38 mouse cellular contexts compared by ENCODE assay signal in genomic region chr9:110963566-110964115, GRCm38 (mm10). TPM values are rescaled to one million over a fixed set of nuclear protein-coding genes. Genes with fewer than 3 reads are reported as not detected.
DNase-seq lines count a peak whose midpoint lies in the region; ATAC-seq and TF ChIP-seq lines count a peak whose summit lies in the region.
"Had no signal": no experiment of that assay in that cellular context is flagged by ENCODE, and none has a peak within 500 bp of the region (broad histone marks: within the 10 kb centered on the region; RNA-seq: fewer than 3 reads in every experiment).

No protein-coding gene starts in this region.

- no peak overlapping the region for H3K4me3 ChIP-seq in gastrocnemius, adult 2 months
- H3K4me3 ChIP-seq in midbrain, embryonic 11.5 days (ENCODE audit: low read depth, low read length): no peak overlapping the region
- H3K4me3 ChIP-seq in midbrain, embryonic 10.5 days: no peak overlapping the region
- H3K4me3 ChIP-seq: embryonic facial prominence, embryonic 10.5 days; embryonic facial prominence, embryonic 15.5 days; forebrain, embryonic 12.5 days; heart, embryonic 15.5 days; hindbrain, embryonic 12.5 days; intestine, embryonic 15.5 days; layer of hippocampus, adult 2 months; left cerebral cortex, adult 2 months; limb, embryonic 13.5 days; lung, embryonic 15.5 days; midbrain, embryonic 13.5 days; neural tube, embryonic 13.5 days; stomach, embryonic 15.5 days had no signal

- no peak for ATAC-seq in midbrain, embryonic 11.5 days (ENCODE audit: low FRiP score)
- ATAC-seq: activated CD4-positive, CD25-positive, alpha-beta regulatory T cell, adult 4 months; forebrain, postnatal 0 days; hindbrain, postnatal 0 days; intestine, embryonic 15.5 days; midbrain, embryonic 13.5 days had no signal

- no peak overlapping the region for H3K4me2 ChIP-seq in midbrain, embryonic 11.5 days
- H3K4me2 ChIP-seq: embryonic facial prominence, embryonic 15.5 days; forebrain, embryonic 12.5 days; heart, embryonic 15.5 days; hindbrain, embryonic 12.5 days; intestine, embryonic 15.5 days; limb, embryonic 13.5 days; liver, embryonic 11.5 days; lung, embryonic 15.5 days; midbrain, embryonic 13.5 days; neural tube, embryonic 13.5 days; stomach, embryonic 15.5 days had no signal

- no peaks in the 10 kb centered on the region for H3K4me1 ChIP-seq in midbrain, embryonic 11.5 days (ENCODE audit: control insufficient read depth, insufficient read depth, low read length)
- no peaks in the 10 kb centered on the region for H3K4me1 ChIP-seq in midbrain, embryonic 10.5 days
- H3K4me1 ChIP-seq: embryonic facial prominence, embryonic 10.5 days; embryonic facial prominence, embryonic 15.5 days; forebrain, embryonic 12.5 days; hindbrain, embryonic 12.5 days; intestine, embryonic 15.5 days; limb, embryonic 13.5 days; lung, embryonic 15.5 days; midbrain, embryonic 13.5 days; neural tube, embryonic 13.5 days; stomach, embryonic 15.5 days had no signal

- DNase-seq in gastrocnemius, adult 2 months: peak; percentile 40
- no peak for DNase-seq in gastrocnemius, postnatal 4 days (ENCODE audit: low spot score in 2 of 2)
- peak; percentile 75 for DNase-seq in midbrain, embryonic 11.5 days (ENCODE audit: low spot score, missing footprints)
- DNase-seq in midbrain, embryonic 10.5 days (ENCODE audit: low spot score): no peak
- peak; percentile 38 to 51 for DNase-seq in heart, postnatal 14 days
- DNase-seq in left cerebral cortex, postnatal 14 days (ENCODE audit: low spot score in 2 of 2): no peak
- DNase-seq: B cell, adult 2 months; cerebellum, adult 8-10 months; cerebellum, postnatal 25 days; forebrain, postnatal 0 days; gastrocnemius, postnatal 36 days; kidney, adult 2 months; kidney, postnatal 36 days; lung, postnatal 36 days; right cerebral cortex, postnatal 14 days had no signal

- no peaks in the 10 kb centered on the region for H3K27me3 ChIP-seq in midbrain, embryonic 11.5 days (ENCODE audit: control insufficient read depth, insufficient read depth, low read length)
- H3K27me3 ChIP-seq in midbrain, embryonic 10.5 days (ENCODE audit: low read depth, poor library complexity, severe bottlenecking): no peaks in the 10 kb centered on the region
- H3K27me3 ChIP-seq: embryonic facial prominence, embryonic 15.5 days; forebrain, embryonic 12.5 days; heart, embryonic 15.5 days; hindbrain, embryonic 12.5 days; intestine, embryonic 15.5 days; limb, embryonic 13.5 days; lung, embryonic 15.5 days; midbrain, embryonic 13.5 days; neural tube, embryonic 13.5 days; stomach, embryonic 15.5 days had no signal

- H3K9ac ChIP-seq in midbrain, embryonic 11.5 days (ENCODE audit: low read length): no peak overlapping the region
- H3K9ac ChIP-seq: embryonic facial prominence, embryonic 15.5 days; forebrain, embryonic 12.5 days; forebrain, postnatal 0 days; heart, embryonic 15.5 days; hindbrain, embryonic 12.5 days; intestine, embryonic 15.5 days; limb, embryonic 13.5 days; lung, embryonic 15.5 days; midbrain, embryonic 13.5 days; neural tube, embryonic 13.5 days; stomach, embryonic 15.5 days had no signal

- no peak overlapping the region for H3K27ac ChIP-seq in gastrocnemius, adult 2 months
- no peak overlapping the region for H3K27ac ChIP-seq in midbrain, embryonic 11.5 days (ENCODE audit: low read depth, low read length)
- no peak overlapping the region for H3K27ac ChIP-seq in midbrain, embryonic 10.5 days (replicated peaks)
- H3K27ac ChIP-seq: embryonic facial prominence, embryonic 10.5 days; embryonic facial prominence, embryonic 15.5 days; forebrain, embryonic 12.5 days; heart, embryonic 15.5 days; hindbrain, embryonic 12.5 days; hindbrain, postnatal 0 days; intestine, embryonic 15.5 days; layer of hippocampus, adult 2 months; left cerebral cortex, adult 2 months; limb, embryonic 13.5 days; lung, embryonic 15.5 days; midbrain, embryonic 13.5 days; neural tube, embryonic 13.5 days; stomach, embryonic 15.5 days had no signal

- no peaks in the 10 kb centered on the region for H3K36me3 ChIP-seq in midbrain, embryonic 11.5 days (ENCODE audit: control insufficient read depth, insufficient read depth, low read length)
- H3K36me3 ChIP-seq in midbrain, embryonic 10.5 days: no peaks in the 10 kb centered on the region
- H3K36me3 ChIP-seq: embryonic facial prominence, embryonic 10.5 days; embryonic facial prominence, embryonic 15.5 days; forebrain, embryonic 12.5 days; hindbrain, embryonic 12.5 days; intestine, embryonic 15.5 days; limb, embryonic 13.5 days; lung, embryonic 15.5 days; midbrain, embryonic 13.5 days; neural tube, embryonic 13.5 days; stomach, embryonic 15.5 days had no signal

- WGBS in midbrain, embryonic 11.5 days: 90% methylated on average over 8 of the region's 8 CpGs
- WGBS in midbrain, embryonic 10.5 days: 91% methylated on average over 8 of the region's 8 CpGs

- intact Hi-C loops in gastrocnemius, adult 2 months (cut with DNase I): loop anchor here (10.0 kb wide), 1 partner anchor 301 kb away; no protein-coding TSS in a partner anchor
- intact Hi-C loops in heart, postnatal 14 days (cut with DNase I): no loop called here
- intact Hi-C loops in left cerebral cortex, postnatal 14 days (cut with DNase I): no loop called here

- TF ChIP-seq CTCF in gastrocnemius, adult 2 months (IDR thresholded peaks at IDR 0.05): no peak

- no peaks in the 10 kb centered on the region for H3K9me3 ChIP-seq in midbrain, embryonic 11.5 days (ENCODE audit: control insufficient read depth, low read length)
- no peaks in the 10 kb centered on the region for H3K9me3 ChIP-seq in midbrain, embryonic 10.5 days (replicated peaks)
- H3K9me3 ChIP-seq: embryonic facial prominence, embryonic 10.5 days; embryonic facial prominence, embryonic 15.5 days; forebrain, embryonic 12.5 days; heart, embryonic 15.5 days; hindbrain, embryonic 12.5 days; intestine, embryonic 15.5 days; limb, embryonic 13.5 days; lung, embryonic 15.5 days; midbrain, embryonic 13.5 days; neural tube, embryonic 13.5 days; stomach, embryonic 15.5 days had no signal

RNA-seq across cellular contexts. Expression of gene Lrrc2, which starts 12.3 kb away (rescaled TPM):
- total RNA-seq in gastrocnemius, adult 2 months (2021): 10 to 100 TPM; 75.0 to 80.8 TPM
- total RNA-seq in gastrocnemius, postnatal 4 days (2021): 10 to 100 TPM in 1 of 2 experiments, 1 to 10 TPM in 1; 8.8 to 13.3 TPM
- 0.04 TPM in 1 of 2 replicates, not detected in the other for polyA plus RNA-seq in midbrain, embryonic 11.5 days (2014; fragmentation: Nextera tagmentation; extraction: Ambion mirVana)
- 0.09 and 0.35 TPM in 2 replicates for polyA plus RNA-seq in midbrain, embryonic 10.5 days (2016; fragmentation: Nextera tagmentation; extraction: Ambion mirVana)
- 10 to 100 TPM; 68.5 to 71.5 TPM for total RNA-seq in heart, postnatal 14 days (2021)
- 1 to 10 TPM; 1.9 to 2.0 TPM for total RNA-seq in left cerebral cortex, postnatal 14 days (2021)
- polyA plus RNA-seq: forebrain, embryonic 12.5 days; limb, embryonic 13.5 days; small intestine, adult 2 months; stomach, embryonic 15.5 days had no signal

RNA-seq across cellular contexts. Expression of gene Tdgf1, which starts 17.7 kb away (rescaled TPM):
- not detected for total RNA-seq in gastrocnemius, adult 2 months (2021)
- total RNA-seq in gastrocnemius, postnatal 4 days (2021): not detected
- not detected in 2 replicates for polyA plus RNA-seq in midbrain, embryonic 11.5 days (2014; fragmentation: Nextera tagmentation; extraction: Ambion mirVana)
- polyA plus RNA-seq in midbrain, embryonic 10.5 days (2016; fragmentation: Nextera tagmentation; extraction: Ambion mirVana): 0.11 TPM in 1 of 2 replicates, not detected in the other
- under 1 TPM in 1 of 2 experiments, not detected in 1; 0.10 TPM for total RNA-seq in heart, postnatal 14 days (2021)
- under 1 TPM; 0.42 to 0.53 TPM for total RNA-seq in left cerebral cortex, postnatal 14 days (2021)
- total RNA-seq: forebrain, postnatal 0 days; gastrocnemius, postnatal 36 days; hindbrain, postnatal 0 days; megakaryocyte, adult 5-6 weeks had no signal
- polyA plus RNA-seq: embryonic facial prominence, embryonic 10.5 days; forebrain, embryonic 12.5 days; heart, embryonic 15.5 days; hindbrain, embryonic 12.5 days; intestine, embryonic 15.5 days; kidney, adult 2 months; kidney, embryonic 16.5 days; liver, embryonic 11.5 days; liver, embryonic 16.5 days; lung, embryonic 15.5 days; midbrain, embryonic 13.5 days; small intestine, adult 2 months; stomach, embryonic 15.5 days had no signal

RNA-seq across cellular contexts. Expression of gene Rtp3, which starts 26.7 kb away (rescaled TPM):
- total RNA-seq in gastrocnemius, adult 2 months (2021): 1 to 10 TPM; 1.1 to 1.2 TPM
- 1 to 10 TPM in 1 of 2 experiments, under 1 TPM in 1; 0.93 to 1.1 TPM for total RNA-seq in gastrocnemius, postnatal 4 days (2021)
- 0.11 TPM in 2 replicates for polyA plus RNA-seq in midbrain, embryonic 11.5 days (2014; fragmentation: Nextera tagmentation; extraction: Ambion mirVana)
- polyA plus RNA-seq in midbrain, embryonic 10.5 days (2016; fragmentation: Nextera tagmentation; extraction: Ambion mirVana): 0.09 TPM in 1 of 2 replicates, not detected in the other
- total RNA-seq in heart, postnatal 14 days (2021): 1 to 10 TPM; 3.0 to 5.2 TPM
- under 1 TPM in 1 of 2 experiments, not detected in 1; 0.44 TPM for total RNA-seq in left cerebral cortex, postnatal 14 days (2021)
- total RNA-seq: forebrain, postnatal 0 days; megakaryocyte, adult 5-6 weeks had no signal
- polyA plus RNA-seq: activated CD4-positive, CD25-positive, alpha-beta regulatory T cell, adult 4 months; embryonic facial prominence, embryonic 15.5 days; forebrain, embryonic 12.5 days; forebrain, postnatal 0 days; hindbrain, embryonic 12.5 days; hindbrain, postnatal 0 days; limb, embryonic 13.5 days; midbrain, embryonic 13.5 days; neural tube, embryonic 13.5 days had no signal

RNA-seq across cellular contexts. Expression of gene Fam240a, which starts 47.0 kb away (rescaled TPM):
- total RNA-seq in gastrocnemius, adult 2 months (2021): 1 to 10 TPM in 1 of 2 experiments, not detected in 1; 2.4 TPM
- 1 to 10 TPM; 1.8 to 2.5 TPM for total RNA-seq in gastrocnemius, postnatal 4 days (2021)
- polyA plus RNA-seq in midbrain, embryonic 11.5 days (2014; fragmentation: Nextera tagmentation; extraction: Ambion mirVana): not detected in 2 replicates
- not detected in 2 replicates for polyA plus RNA-seq in midbrain, embryonic 10.5 days (2016; fragmentation: Nextera tagmentation; extraction: Ambion mirVana)
- not detected for total RNA-seq in heart, postnatal 14 days (2021)
- total RNA-seq in left cerebral cortex, postnatal 14 days (2021): not detected
- total RNA-seq: forebrain, postnatal 0 days; hindbrain, postnatal 0 days; layer of hippocampus, adult 2 months; layer of hippocampus, postnatal 14 days; left cerebral cortex, adult 2 months; left cerebral cortex, postnatal 36 days; megakaryocyte, adult 5-6 weeks had no signal
- polyA plus RNA-seq: embryonic facial prominence, embryonic 10.5 days; embryonic facial prominence, embryonic 15.5 days; forebrain, embryonic 12.5 days; heart, embryonic 15.5 days; hindbrain, embryonic 12.5 days; hindbrain, postnatal 0 days; intestine, embryonic 15.5 days; kidney, adult 2 months; kidney, embryonic 16.5 days; limb, embryonic 13.5 days; liver, embryonic 11.5 days; liver, embryonic 16.5 days; lung, embryonic 15.5 days; midbrain, embryonic 13.5 days; neural tube, embryonic 13.5 days; small intestine, adult 2 months; stomach, embryonic 15.5 days had no signal

RNA-seq across cellular contexts. Expression of gene Ltf, which starts 55.4 kb away (rescaled TPM):
- total RNA-seq in gastrocnemius, adult 2 months (2021): not detected
- total RNA-seq in gastrocnemius, postnatal 4 days (2021): 1 to 10 TPM; 1.2 to 3.6 TPM
- polyA plus RNA-seq in midbrain, embryonic 11.5 days (2014; fragmentation: Nextera tagmentation; extraction: Ambion mirVana): 0.27 and 0.44 TPM in 2 replicates
- 0.29 TPM in 1 of 2 replicates, not detected in the other for polyA plus RNA-seq in midbrain, embryonic 10.5 days (2016; fragmentation: Nextera tagmentation; extraction: Ambion mirVana)
- 1 to 10 TPM; 1.6 to 1.8 TPM for total RNA-seq in heart, postnatal 14 days (2021)
- total RNA-seq in left cerebral cortex, postnatal 14 days (2021): 1 to 10 TPM in 1 of 2 experiments, not detected in 1; 1.0 TPM
- total RNA-seq: ES-E14; gastrocnemius, postnatal 36 days; layer of hippocampus, adult 2 months had no signal
- polyA plus RNA-seq: activated CD4-positive, CD25-positive, alpha-beta regulatory T cell, adult 4 months; embryonic facial prominence, embryonic 10.5 days had no signal

Comparison
In these comparisons a context has a peak if more than half of its experiments do, and no peak if none do; other contexts are left out.
1. DNase-seq: peak in gastrocnemius, adult 2 months (single experiment), midbrain, embryonic 11.5 days (single experiment) and heart, postnatal 14 days (2 of 2); none in gastrocnemius, postnatal 4 days (0 of 2), midbrain, embryonic 10.5 days (single experiment) and left cerebral cortex, postnatal 14 days (0 of 2).
2. RNA of gene Lrrc2, which starts 12.3 kb away (total RNA-seq): 75.0 to 80.8 TPM in gastrocnemius, adult 2 months and 68.5 to 71.5 TPM in heart, postnatal 14 days; 8.8 to 13.3 TPM in gastrocnemius, postnatal 4 days and 1.9 to 2.0 TPM in left cerebral cortex, postnatal 14 days; every median in the first group is over 4 times any median in the second.